Mouse (Mus musculus): Measurements from ENCODE around the gene Eif1b.

GRCm38 (mm10) chr9:120470431-120470830 is 21.6 kb upstream of the Eif1b start:
- TF ChIP-seq ETS1 (conservative IDR thresholded peaks at IDR 0.05; ENCODE audit: low read depth, low read length) (no peak), NRF1 (IDR thresholded peaks at IDR 0.05; ENCODE audit: low read depth, low read length) (no peak), NELFE (IDR thresholded peaks at IDR 0.05; ENCODE audit: low read depth, low read length) (no peak), RAD21 (IDR thresholded peaks at IDR 0.05; ENCODE audit: low read depth, low read length) (no peak), CTCF (conservative IDR thresholded peaks at IDR 0.05 in 1 of 2, IDR thresholded peaks at IDR 0.05 in 1 of 2; ENCODE audit: low read depth in 2 of 2, low read length in 2 of 2) (no peak), UBTF (IDR thresholded peaks at IDR 0.05; ENCODE audit: low read depth, low read length) (no peak), POLR2A (IDR thresholded peaks at IDR 0.05; ENCODE audit: low read depth, low read length) (no peak), EP300 (IDR thresholded peaks at IDR 0.05; ENCODE audit: low read length) (no peak), JUND (conservative IDR thresholded peaks at IDR 0.05; ENCODE audit: low read depth, low read length) (no peak)

All from CH12.LX (cell line).